In genomic region chr16:20732925-20733730, GRCm38 (mm10) we compare ENCODE assay signal across 7 mouse cellular contexts. TPM values are rescaled to one million over a fixed set of nuclear protein-coding genes. Genes with fewer than 3 reads are reported as not detected.
DNase-seq lines count a peak whose midpoint lies in the region; ATAC-seq and TF ChIP-seq lines count a peak whose summit lies in the region.

Gene Chrd, plus strand, starts transcription at chr16:20733127.

- peak; percentile 83 for ATAC-seq in Patski
- peak; percentile 79 for ATAC-seq in forebrain, embryonic 13.5 days

- H3K9ac ChIP-seq in forebrain, embryonic 13.5 days = peak within 1 kb of the TSS; percentile 81

- peaks cover 10% of the 10 kb centered on the region for H3K27me3 ChIP-seq in Patski
- H3K27me3 ChIP-seq in forebrain, embryonic 13.5 days = peaks cover 33% of the 10 kb centered on the region
- peaks cover 20% of the 10 kb centered on the region for H3K27me3 ChIP-seq in small intestine, adult 2 months (ENCODE audit: control insufficient read depth, insufficient read depth, low read length)

- H3K4me2 ChIP-seq in forebrain, embryonic 13.5 days = peak within 1 kb of the TSS; percentile 94

- under 1% methylated on average over 50 of the region's 70 CpGs for WGBS in forebrain, embryonic 13.5 days
- under 1% methylated on average over 65 of the region's 70 CpGs for WGBS in small intestine, adult 2 months

- H3K4me1 ChIP-seq in brown adipose tissue, adult 24 weeks (ENCODE audit: control insufficient read depth, insufficient read depth, insufficient read length, low read length) = peaks cover 5% of the 10 kb centered on the region; the same call in 1 of the 2 replicates
- peaks cover 14% of the 10 kb centered on the region for H3K4me1 ChIP-seq in forebrain, embryonic 13.5 days
- H3K4me1 ChIP-seq in small intestine, adult 2 months (ENCODE audit: control insufficient read depth, insufficient read depth, insufficient read length, low read length) = peaks cover 13% of the 10 kb centered on the region

- H3K9me3 ChIP-seq in forebrain, embryonic 13.5 days (replicated peaks) = no peaks in the 10 kb centered on the region

- TF ChIP-seq CTCF in Patski (IDR thresholded peaks at IDR 0.05) = no peak
- no peak for TF ChIP-seq CTCF in small intestine, adult 2 months (IDR thresholded peaks at IDR 0.05; ENCODE audit: extremely low read depth, insufficient read length, insufficient replicate concordance, low read depth, low read length)

- TF ChIP-seq POLR2A in small intestine, adult 2 months (IDR thresholded peaks at IDR 0.05; ENCODE audit: low read depth, low read length) = no peak

- no peak for DNase-seq in Patski (ENCODE audit: low read depth, low spot score)
- DNase-seq in heart, postnatal 36 days = peak; percentile 63 to 69
- peak; percentile 58 to 64 for DNase-seq in layer of hippocampus, postnatal 36 days
- peak; percentile 54 for DNase-seq in lung, postnatal 36 days

- no peak within 1 kb of the TSS for H3K27ac ChIP-seq in brown adipose tissue, adult 24 weeks (replicated peaks; ENCODE audit: low read depth, low read length)
- H3K27ac ChIP-seq in forebrain, embryonic 13.5 days = peak within 1 kb of the TSS; percentile 14; the same call in 1 of the 2 replicates
- no peak within 1 kb of the TSS for H3K27ac ChIP-seq in small intestine, adult 2 months (ENCODE audit: insufficient read depth, low read depth, low read length)

- no peaks in the 10 kb centered on the region for H3K36me3 ChIP-seq in forebrain, embryonic 13.5 days (ENCODE audit: poor library complexity, severe bottlenecking)
- no peaks in the 10 kb centered on the region for H3K36me3 ChIP-seq in small intestine, adult 2 months (ENCODE audit: control insufficient read depth, insufficient read depth, low read length)

- H3K4me3 ChIP-seq in brown adipose tissue, adult 24 weeks (ENCODE audit: insufficient read depth, low read depth, low read length) = peak within 1 kb of the TSS; percentile 49
- peak within 1 kb of the TSS; percentile 61 for H3K4me3 ChIP-seq in forebrain, embryonic 13.5 days
- peak within 1 kb of the TSS; percentile 68 for H3K4me3 ChIP-seq in small intestine, adult 2 months (ENCODE audit: low read depth, low read length)

- in situ Hi-C loops in Patski (cut with MboI; ENCODE audit: low pct_unique_long_range_greater_than_20kb) = no loop called here

- CTCF ChIA-PET in Patski (lab: Charles Lee) = no interaction called here

- POLR2A ChIA-PET in Patski (lab: Charles Lee) = interaction anchor here (0.5 to 1.4 kb wide), 3 partner anchors 8 to 986 kb away, joined by 3 read pairs; no protein-coding TSS in a partner anchor

- intact Hi-C loops in heart, postnatal 36 days (cut with DNase I) = loop anchor here (10.0 kb wide), 1 partner anchor 162 kb away; no protein-coding TSS in a partner anchor

RNA-seq across cellular contexts. Expression of gene Chrd, which starts in this region (rescaled TPM):
- 1.8 TPM for polyA plus RNA-seq in Patski (2021)
- 0.71 and 0.88 TPM in 2 replicates for polyA plus RNA-seq in brown adipose tissue, adult 24 weeks (2012; ENCODE audit: insufficient read depth, insufficient read length, missing spikeins)
- polyA plus RNA-seq in forebrain, embryonic 13.5 days (2015; fragmentation: Nextera tagmentation; extraction: Ambion mirVana) = 1.8 and 2.8 TPM in 2 replicates
- 1 to 10 TPM; 2.1 to 2.5 TPM for total RNA-seq in heart, postnatal 36 days (2021)
- total RNA-seq in layer of hippocampus, postnatal 36 days (2021) = 10 to 100 TPM; 86.1 to 88.4 TPM
- polyA plus RNA-seq in small intestine, adult 2 months (2012; rRNA removed) = 2.2 and 3.3 TPM in 2 replicates

Comparison
In these comparisons a context has a peak if more than half of its experiments do, and no peak if none do; other contexts are left out.
1. RNA of gene Chrd (total RNA-seq): 86.1 to 88.4 TPM in layer of hippocampus, postnatal 36 days; 2.1 to 2.5 TPM in heart, postnatal 36 days; every median in the first group is over 10 times any median in the second.
2. Peak in every context shown above with its lines, with median percentiles within 50 percentile points of each other: H3K4me3 ChIP-seq.